Mouse (Mus musculus) left cerebral cortex, postnatal 4 days (tissue): Measurements from ENCODE around the gene Fezf1. TPM values are rescaled to one million over a fixed set of nuclear protein-coding genes. Genes with fewer than 3 reads are reported as not detected.

Source experiments
- DNase-seq: peaks from one replicate; pipeline ENCODE4 v3.0.0-alpha.2; 2022
- intact Hi-C: fragments of 180-260 bp; cut with DNase I; formaldehyde crosslinking; loops from one replicate; pipeline ENCODE4 v1.15.1; 2025
- total RNA-seq, 2 experiments: library from RNA; stranded (reverse); gene quantifications; 2 replicates each; pipeline ENCODE4 v1.2.3; 2021

Fezf1 gene
- total RNA-seq = 1 to 10 TPM in 1 of 2 experiments, not detected in 1; 1.9 TPM

DNA sequence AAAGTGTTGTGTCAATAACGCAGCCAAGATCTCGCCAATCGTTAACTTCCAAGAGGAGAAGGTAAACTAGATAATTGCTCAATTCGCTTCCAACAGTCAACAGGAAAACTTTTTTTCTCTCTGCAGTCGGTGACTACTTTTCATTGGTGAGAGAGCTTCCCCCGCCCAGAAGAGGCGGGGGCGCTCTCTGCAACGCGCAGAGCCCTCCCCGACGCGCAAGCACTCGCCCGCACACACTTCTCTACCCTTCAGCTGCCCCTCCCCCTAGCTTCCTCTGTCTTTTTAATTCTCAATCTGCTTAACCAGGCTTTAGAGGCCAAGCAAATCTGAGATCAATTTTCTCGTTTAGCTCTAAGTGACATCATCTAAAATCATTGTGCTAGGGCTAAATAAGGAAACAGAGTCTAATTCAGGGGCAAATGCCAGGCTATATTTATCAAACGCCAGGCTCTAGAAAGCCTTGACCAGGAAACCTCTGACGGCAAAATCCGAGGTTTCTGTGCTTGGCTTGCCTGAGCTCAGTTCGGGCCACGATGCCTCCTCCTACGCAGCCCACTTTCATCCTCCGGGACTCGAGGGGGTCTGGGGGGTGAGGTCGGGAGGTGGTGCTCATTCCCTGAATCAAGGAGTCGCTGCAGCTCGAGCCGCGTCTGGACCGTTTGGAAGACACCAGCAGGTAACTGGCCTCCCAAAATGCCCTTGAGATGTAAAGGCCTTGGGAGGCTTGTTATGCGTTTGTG, at the start of gene Fezf1:
Fezf1 (minus strand) TSS at position 50 of the 740 bp plus-strand sequence.
- intact Hi-C loops = no loop called here
- no peak for DNase-seq

DNA sequence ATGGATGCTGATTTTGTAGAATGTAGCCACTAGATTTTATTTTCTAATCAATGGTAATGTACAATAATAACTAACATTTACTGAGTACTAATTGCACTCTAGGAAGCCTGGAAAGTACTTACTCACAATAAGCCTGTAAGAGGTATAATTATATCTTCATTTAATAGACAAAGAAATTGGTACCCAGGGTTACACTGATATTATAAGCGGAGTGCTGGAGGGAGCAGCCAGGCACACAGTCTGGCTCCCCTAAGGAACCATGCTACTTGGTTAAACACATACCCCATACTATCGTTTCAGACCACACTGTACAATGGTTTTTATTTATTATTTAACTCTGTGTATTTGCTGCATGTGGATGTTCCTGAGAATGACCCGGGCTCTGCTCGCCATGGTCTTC, 46.5 kb upstream of the Fezf1 start:
- intact Hi-C loops = no loop called here
- DNase-seq = no peak

DNA sequence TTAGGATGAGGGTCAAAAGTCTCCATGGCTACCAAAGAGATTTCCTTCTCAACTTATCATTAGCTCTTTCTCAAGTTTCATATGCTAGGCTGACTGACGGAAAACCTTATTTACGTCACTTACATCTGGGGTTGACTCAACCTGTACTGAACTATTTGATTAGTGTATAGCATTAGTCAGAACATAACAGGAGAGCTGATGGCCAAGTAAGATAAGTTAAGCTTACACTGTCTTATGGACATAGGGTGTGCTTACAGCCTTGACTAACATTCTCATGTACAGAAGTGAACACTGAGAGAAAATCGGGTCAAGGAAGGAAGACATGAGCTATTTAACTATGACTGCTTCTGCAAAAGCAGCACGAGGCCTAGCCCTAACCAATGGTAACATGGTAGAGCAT, 40.6 kb upstream of the Fezf1 start:
- intact Hi-C loops = no loop called here
- DNase-seq = no peak

DNA sequence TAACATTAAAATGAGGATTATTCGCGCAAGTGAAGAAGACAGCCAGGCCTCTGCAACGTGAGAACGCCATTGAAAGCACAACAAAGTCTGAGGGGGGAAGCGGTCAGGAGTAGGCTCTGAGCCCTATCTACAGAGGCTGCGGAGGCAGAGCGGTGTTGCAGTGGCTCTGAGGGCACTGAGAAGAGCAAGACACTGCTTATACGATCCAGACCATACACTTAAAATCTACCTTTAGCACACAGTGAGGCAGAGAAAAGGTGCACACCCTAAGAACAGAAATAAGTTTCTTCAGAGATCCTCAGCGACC, 33.3 kb upstream of the Fezf1 start:
- intact Hi-C loops = no loop called here
- no peak for DNase-seq

DNA sequence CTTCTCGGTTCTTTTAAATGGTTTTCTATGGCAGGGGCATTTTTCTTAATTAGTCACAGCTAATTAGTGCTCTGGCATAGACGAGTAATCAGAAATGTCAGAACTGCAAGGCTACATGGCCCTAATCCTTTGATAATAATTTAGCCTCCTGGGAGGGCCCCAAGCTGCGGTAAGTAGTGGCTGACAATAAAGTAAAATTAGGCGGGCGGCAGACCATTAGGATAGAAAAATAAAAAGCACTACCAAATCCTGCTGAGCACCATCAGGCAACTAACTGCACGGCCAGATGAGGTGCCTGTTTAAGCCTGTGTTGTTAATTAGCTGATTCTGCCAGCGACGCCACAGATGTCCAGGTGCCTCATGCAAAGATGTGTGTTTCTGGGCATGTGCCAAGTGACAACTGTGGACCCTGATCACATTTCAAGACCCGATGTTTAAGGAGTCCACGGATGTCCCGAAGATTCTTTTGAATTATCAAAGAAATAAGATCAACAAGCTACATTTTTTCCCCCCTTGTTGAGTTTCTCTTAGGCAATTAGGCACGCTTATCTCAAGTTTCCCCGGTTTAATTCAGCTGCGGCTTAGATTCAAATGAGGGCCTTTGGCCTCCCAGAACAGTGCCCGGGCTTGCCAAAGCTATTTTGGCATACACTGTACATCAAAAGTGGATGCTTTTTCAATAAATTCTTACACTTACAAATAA, 32.8 kb upstream of the Fezf1 start:
- DNase-seq = peak; percentile 62
- intact Hi-C loops = no loop called here

DNA sequence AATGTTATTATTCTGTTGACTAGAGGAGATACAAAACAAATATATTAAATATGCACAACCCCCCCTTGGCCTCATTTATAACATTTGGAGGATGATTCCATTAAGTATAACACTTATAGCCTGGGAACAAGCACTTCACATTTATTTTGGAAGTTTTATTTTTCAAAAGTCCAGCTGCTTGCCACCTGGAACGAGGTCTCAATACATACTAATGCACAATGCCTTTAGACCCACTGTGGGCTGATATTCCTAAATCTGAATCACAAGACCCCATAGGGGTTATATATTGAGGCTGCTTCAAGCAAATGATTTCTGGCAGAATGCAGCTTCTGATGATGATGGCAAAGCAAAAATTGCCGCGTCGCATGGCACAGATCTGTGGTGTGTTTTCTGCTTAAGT, 25.3 kb upstream of the Fezf1 start:
- no peak for DNase-seq
- intact Hi-C loops = no loop called here

DNA sequence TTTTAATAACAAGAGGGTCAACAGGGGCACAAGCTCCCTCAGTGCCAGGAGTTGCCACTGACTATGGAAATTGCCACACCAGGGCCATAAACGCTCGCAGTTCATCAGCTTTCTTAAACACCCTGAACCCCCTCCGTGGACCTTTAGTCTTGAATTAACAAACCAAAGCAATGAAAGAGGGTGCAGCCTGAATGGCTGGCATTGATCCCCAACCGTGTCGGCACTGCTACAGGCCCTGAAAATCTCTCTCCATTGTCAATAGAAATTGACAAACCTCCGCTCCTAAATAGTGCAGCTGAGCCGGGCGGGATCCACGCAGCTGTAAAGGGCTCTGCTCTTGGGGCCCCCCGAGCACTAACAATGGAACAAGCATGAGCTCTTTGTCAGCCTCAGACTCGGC, 24.8 kb upstream of the Fezf1 start:
- intact Hi-C loops = no loop called here
- no peak for DNase-seq

DNA sequence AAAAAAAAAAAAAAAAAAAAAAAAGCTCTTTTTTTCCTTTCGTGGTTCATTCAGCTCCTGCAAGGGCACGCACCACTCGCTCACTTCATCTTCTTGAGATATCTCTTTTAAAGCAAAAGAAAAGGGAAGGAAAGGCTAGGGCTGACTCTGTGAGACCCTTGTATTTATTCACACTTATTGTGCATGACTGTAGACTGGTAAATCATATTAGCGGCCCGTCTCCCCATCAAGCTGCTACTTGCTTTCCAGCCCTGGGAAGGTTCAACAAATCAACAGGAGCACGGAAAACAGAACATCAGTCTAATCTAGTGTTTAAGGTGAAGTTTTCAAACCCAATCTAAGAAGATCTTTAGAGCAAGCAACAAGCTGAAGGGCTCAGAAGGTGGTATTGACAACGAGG, 24.4 kb upstream of the Fezf1 start:
- intact Hi-C loops = no loop called here
- no peak for DNase-seq

DNA sequence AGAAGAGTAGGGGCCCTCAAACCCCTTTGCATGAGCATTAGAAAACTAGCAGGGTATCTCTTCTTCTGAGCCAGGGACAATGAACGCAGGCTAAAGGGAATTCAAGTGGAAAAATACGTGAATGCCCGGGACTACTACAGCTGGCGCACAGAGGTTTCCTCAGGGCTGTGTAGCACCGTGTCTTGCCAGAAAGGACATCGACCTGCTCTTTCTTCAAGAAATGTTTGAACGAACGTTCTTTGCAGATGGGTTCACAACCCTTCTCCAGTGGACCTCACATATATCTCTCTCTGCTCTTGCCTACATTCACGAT, 12.5 kb upstream of the Fezf1 start:
- no peak for DNase-seq
- intact Hi-C loops = no loop called here

DNA sequence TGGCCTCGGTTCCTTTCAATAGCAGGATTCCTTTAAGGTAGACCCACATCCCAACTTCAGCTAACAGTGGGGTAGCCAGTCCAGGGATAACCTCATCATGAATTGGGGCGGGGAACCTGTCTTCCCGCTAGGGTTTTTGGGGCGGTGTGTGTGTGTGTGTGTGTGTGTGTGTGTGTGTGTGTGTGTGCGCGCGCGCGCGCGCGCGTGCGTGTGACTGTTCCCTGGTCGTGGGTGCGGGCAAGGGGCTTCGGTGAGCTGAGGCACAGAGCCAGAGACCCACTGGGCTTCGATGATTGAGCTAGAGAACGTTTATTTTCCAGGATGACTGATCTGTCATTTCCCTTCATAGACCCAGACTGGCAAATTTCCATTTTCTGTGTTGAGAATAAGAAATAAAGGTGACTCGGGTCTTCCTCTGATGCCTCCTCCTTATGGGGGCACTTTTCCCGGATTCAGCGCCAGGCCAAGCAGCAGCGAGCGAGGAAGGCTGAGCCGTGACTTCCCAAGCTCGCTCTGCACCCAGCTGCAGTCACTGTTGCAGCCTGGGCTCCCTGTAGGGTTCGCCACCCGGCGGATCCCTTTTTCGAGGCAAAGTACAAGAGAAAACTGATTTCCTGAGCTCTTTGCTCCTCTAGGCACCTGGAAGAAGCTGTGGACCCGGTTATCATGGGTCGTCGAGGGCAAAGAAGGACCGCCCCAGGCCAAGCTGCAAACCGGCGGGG, 12.0 kb upstream of the Fezf1 start:
- intact Hi-C loops = no loop called here
- DNase-seq = peak; percentile 12

DNA sequence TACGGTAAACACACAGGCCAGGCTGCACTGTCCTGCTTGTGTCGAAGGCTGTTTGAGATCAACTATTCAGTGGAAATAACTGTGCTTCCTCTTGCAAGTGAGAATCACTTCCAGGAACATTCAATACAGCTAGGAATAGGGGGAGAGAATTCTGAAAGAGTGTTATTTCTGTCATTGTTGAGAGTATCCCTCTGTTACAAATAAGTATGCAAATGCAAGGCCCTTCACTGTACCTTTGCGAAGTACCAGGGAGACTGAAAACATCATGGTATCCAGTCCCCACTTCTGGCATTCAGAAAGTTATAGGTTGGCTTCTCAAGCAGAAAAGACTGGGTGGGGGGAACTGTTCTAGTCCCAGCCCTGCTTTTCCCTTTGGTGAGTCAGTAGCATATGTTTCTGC, 9.8 kb upstream of the Fezf1 start:
- intact Hi-C loops = loop anchor here (10.0 kb wide), 1 partner anchor 197 kb away; no protein-coding TSS in a partner anchor
- DNase-seq = no peak

DNA sequence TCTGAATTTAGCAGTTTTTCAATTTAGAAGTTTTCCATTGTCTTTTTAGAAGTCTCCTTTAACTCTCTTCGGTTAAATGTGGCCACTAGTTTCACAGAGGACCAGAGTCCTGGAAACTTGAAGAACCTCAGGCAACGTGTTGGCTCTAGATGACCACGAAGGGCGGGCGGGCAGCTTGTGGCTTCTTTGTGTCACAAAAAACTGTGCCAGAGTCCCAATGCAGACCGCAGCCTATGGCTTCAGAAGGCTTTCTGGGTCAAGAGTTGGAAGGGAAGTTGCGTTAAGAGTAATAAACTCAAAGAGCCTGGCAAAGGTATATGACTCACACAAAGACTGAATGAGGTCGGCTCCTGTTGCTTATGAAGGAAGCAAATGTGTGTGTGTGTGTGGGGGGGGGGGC, 7.0 kb upstream of the Fezf1 start:
- no peak for DNase-seq
- intact Hi-C loops = loop anchor here (10.0 kb wide), 1 partner anchor 200 kb away; no protein-coding TSS in a partner anchor

DNA sequence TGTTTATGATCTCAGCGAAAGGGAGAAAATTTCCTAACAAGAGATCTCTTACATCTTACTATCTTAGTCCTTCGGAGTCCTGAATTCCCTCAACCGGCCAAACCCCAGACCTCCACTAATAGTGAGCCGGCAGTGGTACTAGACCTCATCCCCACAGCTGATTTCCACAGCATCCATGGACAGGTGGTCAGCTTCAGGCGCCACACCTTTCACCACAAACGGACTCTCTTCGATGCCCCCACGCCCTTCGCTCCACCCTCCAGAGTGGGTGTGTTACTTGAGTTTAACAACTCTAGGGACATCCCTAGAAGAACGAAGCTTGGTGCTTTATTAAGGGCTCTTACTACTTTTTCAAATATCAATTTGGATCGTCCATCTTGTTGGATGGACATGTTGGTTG, 6.5 kb upstream of the Fezf1 start:
- no peak for DNase-seq
- intact Hi-C loops = loop anchor here (10.0 kb wide), 1 partner anchor 200 kb away; no protein-coding TSS in a partner anchor

DNA sequence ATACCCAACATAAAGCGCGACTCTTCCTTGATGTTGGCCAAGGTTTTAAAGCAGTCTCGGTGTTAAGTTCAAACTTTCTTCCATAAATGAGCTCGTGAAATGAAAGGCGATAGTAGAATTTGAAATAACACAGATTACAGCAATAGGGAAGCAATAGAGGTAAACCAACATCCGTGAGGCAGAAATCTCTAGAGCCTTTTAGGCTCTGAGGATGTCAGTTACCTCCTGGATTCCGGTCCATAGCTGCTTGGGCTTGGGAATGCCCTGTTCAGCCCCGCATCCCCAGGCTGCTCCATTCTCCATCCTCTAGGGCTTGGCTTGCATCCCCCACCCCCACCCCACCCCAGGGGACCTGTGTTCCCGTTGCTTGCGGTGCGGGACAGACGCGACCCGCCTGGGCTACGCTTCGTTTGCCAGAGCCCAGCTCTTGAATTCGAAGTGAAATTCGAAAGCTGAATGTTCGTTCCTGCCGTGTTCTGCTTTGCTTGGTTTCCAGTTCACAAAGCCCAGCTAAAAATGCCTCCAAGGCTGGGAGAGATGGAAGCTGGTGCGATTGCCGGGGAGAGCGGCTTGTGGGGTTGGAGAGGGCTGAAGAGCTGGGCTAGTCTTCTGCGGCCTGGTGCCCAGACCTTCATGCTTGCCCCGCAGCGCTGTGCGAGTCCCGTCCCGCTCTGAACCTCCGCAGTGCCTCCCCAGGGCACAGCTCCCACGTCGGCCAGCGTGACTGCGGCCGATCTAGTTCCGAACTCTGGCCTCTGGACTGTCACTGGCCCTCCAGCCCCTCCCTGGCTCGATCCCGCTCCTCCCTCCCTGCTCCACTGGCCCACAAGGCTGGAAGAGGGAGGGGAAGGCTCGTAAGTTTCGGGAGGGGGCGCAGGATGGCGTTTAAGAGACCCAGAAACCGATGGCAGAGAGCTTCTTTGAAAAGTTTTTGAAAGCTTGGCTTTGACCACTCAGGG, 5.5 kb upstream of the Fezf1 start:
- intact Hi-C loops = loop anchor here (10.0 kb wide), 1 partner anchor 201 kb away; no protein-coding TSS in a partner anchor
- DNase-seq = peak; percentile 13

DNA sequence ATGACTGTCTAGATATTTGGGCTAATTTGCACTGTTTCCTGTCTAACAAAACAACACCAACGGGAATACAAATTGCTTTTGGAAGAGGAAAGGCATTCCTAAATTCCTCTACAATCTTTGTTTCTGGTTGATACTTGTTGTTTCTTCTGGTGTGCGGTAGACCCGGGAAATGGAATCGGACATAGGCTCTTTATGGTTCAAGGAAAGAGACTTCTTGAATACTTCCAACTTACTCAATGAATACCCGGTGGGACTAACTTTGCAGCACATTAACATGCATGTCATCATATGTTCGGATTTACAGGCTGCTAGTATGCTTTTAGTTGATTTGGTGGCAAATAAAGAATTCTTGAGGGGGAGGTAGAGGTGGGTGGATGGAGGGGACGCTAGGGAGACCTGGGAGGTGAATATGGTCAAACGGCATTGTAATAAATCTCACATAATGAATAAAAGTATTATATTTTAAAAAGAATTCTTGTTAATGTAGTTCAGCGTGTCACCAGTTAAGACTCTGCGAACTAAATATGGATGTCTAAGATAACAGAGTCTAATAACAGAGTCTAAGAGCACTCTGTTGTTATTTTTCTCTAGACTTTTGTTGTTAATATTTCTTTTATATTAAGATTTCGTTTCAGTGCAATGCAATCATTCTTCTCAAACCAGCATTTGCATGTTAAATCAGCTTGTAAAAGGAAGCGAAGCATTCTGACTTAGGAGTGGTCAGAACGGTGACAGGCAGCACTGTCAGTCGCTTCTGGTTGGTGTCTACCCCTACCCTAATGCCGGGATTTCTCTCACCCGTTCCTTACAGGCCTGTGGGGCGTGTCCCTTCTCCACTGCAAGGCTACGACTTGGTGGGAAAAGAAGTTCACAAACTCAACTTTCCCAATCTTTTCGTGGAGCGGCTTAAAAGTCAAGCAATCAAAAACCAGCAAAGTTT, 4.3 kb upstream of the Fezf1 start:
- DNase-seq = no peak
- intact Hi-C loops = loop anchor here (10.0 kb wide), 1 partner anchor 202 kb away; no protein-coding TSS in a partner anchor

DNA sequence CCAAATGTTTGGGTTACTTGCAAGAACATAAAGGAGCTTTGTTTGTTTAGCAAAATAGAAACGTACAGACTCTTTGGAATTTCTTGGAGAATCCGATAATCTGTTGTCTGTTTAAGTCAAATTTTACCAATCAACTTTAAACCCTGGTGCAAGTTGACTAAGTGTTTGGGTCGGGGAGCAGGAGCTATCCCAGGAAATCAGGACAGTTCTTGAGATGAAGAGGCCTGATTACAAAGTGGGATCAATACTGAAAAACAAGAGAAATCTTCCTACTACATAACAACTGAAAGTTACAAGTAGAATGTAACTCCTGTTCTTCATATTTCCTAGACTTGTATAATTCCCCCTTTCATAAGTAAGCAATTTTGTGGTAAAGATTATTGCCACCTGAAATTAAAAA, 3.3 kb upstream of the Fezf1 start:
- no peak for DNase-seq
- intact Hi-C loops = loop anchor here (10.0 kb wide), 1 partner anchor 203 kb away; no protein-coding TSS in a partner anchor

DNA sequence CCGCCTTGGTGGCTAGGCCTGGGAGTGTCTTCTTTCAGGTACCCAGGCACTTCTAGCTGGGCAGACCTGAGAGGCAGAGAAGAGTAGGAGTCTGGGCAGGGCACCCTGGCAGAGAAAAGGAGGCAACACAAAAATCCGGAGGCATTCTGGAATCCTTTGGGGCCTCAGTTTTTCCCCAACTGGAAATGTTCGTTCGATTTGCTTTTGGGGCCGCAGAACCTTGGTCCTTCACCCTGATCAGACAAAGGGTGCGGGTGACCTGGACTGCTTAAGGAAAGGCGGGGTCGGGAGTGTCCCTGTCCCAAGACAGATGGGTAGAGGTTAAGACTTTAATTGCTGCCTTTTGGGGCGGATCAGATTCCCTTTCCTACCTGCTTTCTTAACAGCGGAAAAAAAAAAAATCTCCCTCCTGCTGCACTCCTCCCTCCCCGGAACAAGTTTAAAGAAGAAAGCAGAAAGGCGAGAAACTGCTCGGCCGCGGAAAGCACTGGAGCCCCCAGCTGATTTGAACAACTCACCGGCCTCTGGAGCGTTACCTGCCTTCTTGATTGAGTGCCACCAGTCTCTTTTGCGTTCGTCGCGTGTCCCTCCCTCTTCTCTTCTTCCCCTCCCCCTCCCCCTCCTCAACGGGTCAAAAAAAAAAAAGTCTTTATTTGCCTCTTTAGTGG, 2.3 kb upstream of the Fezf1 start:
- DNase-seq = no peak
- intact Hi-C loops = loop anchor here (10.0 kb wide), 1 partner anchor 204 kb away; no protein-coding TSS in a partner anchor

DNA sequence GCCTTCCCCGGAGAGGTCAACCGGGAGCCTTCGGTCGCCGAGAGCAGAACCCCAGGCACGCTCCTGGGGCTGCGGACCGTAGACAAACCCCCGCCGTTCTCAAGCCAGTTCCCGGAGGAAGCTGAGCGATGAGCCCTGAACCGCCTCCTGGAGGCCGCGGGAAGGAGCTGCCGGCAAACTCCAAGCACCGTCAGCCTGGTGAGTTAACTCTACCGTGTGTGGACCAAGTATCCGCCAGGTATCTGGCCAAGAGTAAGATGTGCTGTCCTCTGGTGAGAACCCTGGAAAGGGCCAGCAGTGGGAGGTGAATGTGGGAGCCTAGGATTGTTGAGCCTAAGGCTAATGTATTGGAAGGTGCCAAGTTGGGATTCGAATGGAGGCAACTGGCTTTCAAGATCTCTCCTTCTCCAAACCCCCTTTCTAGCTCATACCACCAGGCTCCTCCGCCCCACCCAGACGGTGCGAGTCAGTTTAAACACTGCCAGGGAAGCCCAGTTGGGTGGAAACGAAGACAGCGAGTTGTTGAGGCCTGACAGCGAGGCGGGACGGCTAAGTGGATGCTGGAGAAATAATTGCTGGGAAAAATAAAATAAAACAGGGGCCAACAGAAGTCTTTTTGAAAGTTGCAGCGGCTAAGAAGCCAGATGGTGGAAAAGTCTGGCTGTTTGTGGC, 1.6 kb upstream of the Fezf1 start:
- DNase-seq = peak; percentile 11

More for the DNA sequence above, 1.6 kb upstream of the Fezf1 start:
- intact Hi-C loops = loop anchor here (10.0 kb wide), 1 partner anchor 205 kb away; no protein-coding TSS in a partner anchor
